Mouse (Mus musculus) liver, postnatal 0 days (tissue): ENCODE measurements around the gene Slc6a20a.

Experiments used
- CTCF ChIP-seq: sonication (generic); IDR thresholded peaks from 2 replicates; pipeline ENCODE4 v1.5.1; 2016; ENCODE audit warnings: antibody characterized with exemption, low read depth
- EP300 ChIP-seq: IDR thresholded peaks from 2 replicates; pipeline ENCODE4 v1.6.1; 2016; ENCODE audit warnings: antibody characterized with exemption, low read depth, mild to moderate bottlenecking

DNA sequence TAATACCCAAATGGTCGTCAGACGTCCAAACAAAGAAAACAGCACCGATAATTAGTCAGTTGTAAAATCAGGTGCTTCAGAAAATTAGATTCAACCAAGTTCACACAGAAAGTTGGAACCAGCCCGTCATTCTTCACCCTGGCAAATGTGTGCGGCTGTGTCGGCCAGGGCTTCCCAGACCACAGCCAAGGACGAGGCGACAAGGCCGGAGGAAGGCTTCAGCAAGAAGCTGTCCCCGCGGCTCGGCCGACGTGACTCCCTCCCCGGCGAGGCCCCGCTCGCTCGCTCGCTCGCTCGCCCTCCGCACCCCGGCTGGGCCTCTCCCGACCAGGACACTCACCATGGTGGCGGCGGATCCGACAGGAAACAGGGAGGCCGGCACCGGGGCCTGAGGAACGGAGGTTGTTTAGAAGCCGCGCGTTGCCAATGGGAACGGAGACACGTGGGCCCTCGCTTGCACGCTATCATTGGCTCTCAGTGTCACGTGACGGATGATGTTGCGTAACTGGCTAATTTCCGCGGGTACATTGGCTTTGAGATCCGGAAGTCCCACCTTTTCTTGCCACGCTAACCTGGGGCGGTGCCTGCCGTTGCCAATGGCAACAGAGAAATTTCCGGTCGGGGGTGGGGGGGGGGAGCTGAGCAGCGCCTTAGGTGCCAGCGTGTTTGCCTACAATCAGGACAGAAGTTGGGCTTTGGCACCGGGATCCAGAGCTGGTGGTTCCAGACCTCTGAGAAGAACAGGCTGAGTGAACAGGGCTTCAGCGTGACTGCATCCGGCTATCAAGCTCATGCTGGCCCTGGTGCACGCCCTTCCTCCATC, 38.7 kb upstream of the Slc6a20a start, which contains the start of gene Lztfl1:
- TF ChIP-seq CTCF (no peak), EP300 (no peak)
